In the genomic region with DNA sequence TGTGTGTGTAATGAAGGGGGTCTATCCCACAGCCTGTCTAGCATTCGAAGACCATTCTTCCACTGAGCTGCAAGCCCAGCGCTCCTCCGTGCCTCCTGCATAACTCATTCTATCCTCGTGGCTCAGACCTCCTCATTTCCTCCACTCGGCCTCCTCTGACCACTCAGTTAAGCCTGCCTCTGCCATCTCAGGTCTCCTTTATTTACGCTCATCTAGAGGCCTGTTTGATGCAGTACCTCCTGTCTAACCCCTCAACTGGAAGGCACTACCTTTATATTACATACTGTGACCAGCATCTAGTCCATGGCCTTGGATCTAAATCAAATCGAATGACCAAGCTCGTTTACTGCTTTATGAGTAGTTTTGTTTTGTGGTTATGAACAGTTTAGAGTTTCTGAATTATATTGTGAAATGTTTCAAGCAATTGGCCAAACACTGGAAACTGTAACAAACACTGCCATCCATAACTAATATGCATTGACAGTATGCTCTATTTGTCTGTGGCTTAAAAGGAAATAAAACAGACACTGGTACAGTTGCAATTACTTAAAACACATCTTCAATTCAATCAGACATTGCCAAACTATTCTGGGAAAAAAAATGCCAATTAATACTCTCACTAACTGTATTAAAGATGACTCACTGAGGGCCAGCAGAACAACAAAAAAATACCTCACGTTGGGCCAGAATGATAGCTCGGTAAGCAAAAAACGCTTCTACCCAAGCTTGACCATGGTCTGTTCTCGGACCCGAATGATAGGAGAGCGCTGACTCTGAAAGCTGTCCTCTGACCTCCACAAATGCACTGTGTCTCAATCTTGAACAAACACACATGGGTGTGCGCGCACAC, we compare ENCODE assay signal across 17 mouse cellular contexts. TPM values are rescaled to one million over a fixed set of nuclear protein-coding genes. Genes with fewer than 3 reads are reported as not detected.
DNase-seq lines count a peak whose midpoint lies in the region; ATAC-seq and TF ChIP-seq lines count a peak whose summit lies in the region.
"Had no signal": no experiment of that assay in that cellular context is flagged by ENCODE, and none has a peak within 500 bp of the region (broad histone marks: within the 10 kb centered on the region; RNA-seq: fewer than 3 reads in every experiment).

No protein-coding gene starts in this region.

- intact Hi-C loops in heart, adult 2 months (cut with DNase I), result no loop called here
- intact Hi-C loops in left cerebral cortex, postnatal 36 days (cut with DNase I), result no loop called here

- H3K4me3 ChIP-seq in heart, adult 2 months, result no peak overlapping the region
- H3K4me3 ChIP-seq in testis, adult 2 months (ENCODE audit: control insufficient read depth, low read depth, low read length), result no peak overlapping the region
- no peak overlapping the region for H3K4me3 ChIP-seq in liver, postnatal 0 days (ENCODE audit: low read depth, low read length)
- H3K4me3 ChIP-seq in olfactory bulb, adult 2 months (ENCODE audit: insufficient read depth, low read depth, low read length), result no peak overlapping the region
- H3K4me3 ChIP-seq: limb, embryonic 13.5 days had no signal

- no peak for TF ChIP-seq POLR2A in heart, adult 2 months (IDR thresholded peaks at IDR 0.05; ENCODE audit: insufficient read depth, low read depth, low read length)
- TF ChIP-seq POLR2A in testis, adult 2 months (IDR thresholded peaks at IDR 0.05; ENCODE audit: control insufficient read depth, low read depth, low read length), result no peak
- TF ChIP-seq POLR2A in olfactory bulb, adult 2 months (IDR thresholded peaks at IDR 0.05; ENCODE audit: insufficient read depth, low read depth, low read length), result no peak

- H3K4me2 ChIP-seq in liver, postnatal 0 days (ENCODE audit: low read depth, low read length), result peak overlapping the region; percentile 95
- H3K4me2 ChIP-seq: limb, embryonic 13.5 days had no signal

- H3K27ac ChIP-seq in heart, adult 2 months, result no peak overlapping the region
- peak overlapping the region; percentile 30 for H3K27ac ChIP-seq in testis, adult 2 months (ENCODE audit: control insufficient read depth, insufficient read depth, low read depth, low read length)
- peak overlapping the region; percentile 83 for H3K27ac ChIP-seq in liver, postnatal 0 days (ENCODE audit: low read depth)
- peak overlapping the region; percentile 46 for H3K27ac ChIP-seq in olfactory bulb, adult 2 months (ENCODE audit: insufficient read depth, low read depth, low read length)
- H3K27ac ChIP-seq: limb, embryonic 13.5 days had no signal

- peaks cover 2% of the 10 kb centered on the region; the same call in 1 of the 2 replicates for H3K36me3 ChIP-seq in heart, adult 2 months (ENCODE audit: control insufficient read depth, insufficient read depth, low read length)
- no peaks in the 10 kb centered on the region for H3K36me3 ChIP-seq in testis, adult 2 months (ENCODE audit: control insufficient read depth, insufficient read depth, low read length)
- H3K36me3 ChIP-seq in liver, postnatal 0 days (replicated peaks; ENCODE audit: insufficient read depth, low read length), result no peaks in the 10 kb centered on the region
- H3K36me3 ChIP-seq: limb, embryonic 13.5 days had no signal

- 81% methylated on average over 16 of the region's 16 CpGs for WGBS in heart, adult 2 months
- WGBS in liver, postnatal 0 days (ENCODE audit: insufficient replicate concordance), result 71% methylated on average over 16 of the region's 16 CpGs
- 50% methylated on average over 16 of the region's 16 CpGs for WGBS in olfactory bulb, adult 2 months

- no peak for TF ChIP-seq EP300 in heart, adult 2 months (IDR thresholded peaks at IDR 0.05; ENCODE audit: insufficient read depth, low read depth, low read length)
- TF ChIP-seq EP300 in liver, postnatal 0 days (IDR thresholded peaks at IDR 0.05; ENCODE audit: low read depth), result no peak

- H3K27me3 ChIP-seq in heart, adult 2 months (ENCODE audit: control insufficient read depth, insufficient read depth, low read length), result no peaks in the 10 kb centered on the region
- H3K27me3 ChIP-seq in testis, adult 2 months (ENCODE audit: control insufficient read depth, insufficient read depth, low read length), result no peaks in the 10 kb centered on the region
- H3K27me3 ChIP-seq in liver, postnatal 0 days (ENCODE audit: insufficient read depth, low read length), result no peaks in the 10 kb centered on the region
- H3K27me3 ChIP-seq: limb, embryonic 13.5 days had no signal

- H3K4me1 ChIP-seq in heart, adult 2 months (ENCODE audit: control insufficient read depth, insufficient read depth, low read length), result peaks cover 11% of the 10 kb centered on the region
- H3K4me1 ChIP-seq in testis, adult 2 months (ENCODE audit: control insufficient read depth, insufficient read depth, low read length), result peaks cover 8% of the 10 kb centered on the region
- peaks cover 36% of the 10 kb centered on the region for H3K4me1 ChIP-seq in liver, postnatal 0 days (ENCODE audit: insufficient read depth)
- peaks cover 19% of the 10 kb centered on the region for H3K4me1 ChIP-seq in olfactory bulb, adult 2 months (ENCODE audit: control insufficient read depth, insufficient read depth, low read length)

- no peak overlapping the region for H3K9ac ChIP-seq in heart, adult 2 months (ENCODE audit: low read depth, low read length)
- no peak overlapping the region for H3K9ac ChIP-seq in liver, postnatal 0 days (replicated peaks)

- peak; percentile 35 for ATAC-seq in liver, postnatal 0 days
- ATAC-seq in activated CD4-positive, CD25-positive, alpha-beta regulatory T cell, adult 4 months, result no peak
- ATAC-seq: intestine, postnatal 0 days had no signal

- peak; percentile 60 for DNase-seq in heart, adult 11 months
- no peak for DNase-seq in heart, adult 2 months
- no peak for DNase-seq in testis, postnatal 10 days (ENCODE audit: low spot score)
- DNase-seq in liver, postnatal 0 days, result no peak
- no peak for DNase-seq in left cerebral cortex, postnatal 36 days (ENCODE audit: low spot score in 2 of 2)
- DNase-seq: cerebellum, adult 11-12 months; heart, postnatal 10 days; kidney, postnatal 25 days; lung, postnatal 10 days; right cerebral cortex, postnatal 25 days; thymus, adult 2 months had no signal

- peaks cover 8% of the 10 kb centered on the region for H3K79me2 ChIP-seq in heart, adult 2 months (replicated peaks; ENCODE audit: control insufficient read depth, insufficient read depth, low read length)

- TF ChIP-seq CTCF in heart, adult 2 months (IDR thresholded peaks at IDR 0.05), result no peak
- no peak for TF ChIP-seq CTCF in testis, adult 2 months (IDR thresholded peaks at IDR 0.05; ENCODE audit: control insufficient read depth, insufficient read depth, insufficient replicate concordance, low read depth, low read length)
- TF ChIP-seq CTCF in liver, postnatal 0 days (IDR thresholded peaks at IDR 0.05; ENCODE audit: low read depth), result no peak
- TF ChIP-seq CTCF in olfactory bulb, adult 2 months (IDR thresholded peaks at IDR 0.05; ENCODE audit: insufficient read depth, low read depth, low read length), result no peak

- no peaks in the 10 kb centered on the region for H3K9me3 ChIP-seq in liver, postnatal 0 days (ENCODE audit: low read length)
- H3K9me3 ChIP-seq: G1E; limb, embryonic 13.5 days had no signal

RNA-seq across cellular contexts. Expression of a gene that starts 4.3 kb away (rescaled TPM):
- 10 to 100 TPM; 17.6 to 18.9 TPM for total RNA-seq in heart, adult 2 months (2021)
- polyA plus RNA-seq in heart, adult 2 months (2012; rRNA removed), result 11.2 and 18.2 TPM in 2 replicates
- polyA plus RNA-seq in testis, adult 2 months (2012; rRNA removed), result 19.2 and 22.3 TPM in 2 replicates
- 98.6 and 108 TPM in 2 replicates for polyA plus RNA-seq in liver, postnatal 0 days (2015; fragmentation: Nextera tagmentation; extraction: Ambion mirVana)
- 150 TPM in 1 of 2 replicates, not detected in the other for polyA plus RNA-seq in olfactory bulb, adult 2 months (2012; ENCODE audit: insufficient read depth, insufficient read length, low replicate concordance, missing spikeins)
- total RNA-seq in left cerebral cortex, postnatal 36 days (2021), result 100 to 1,000 TPM; 152 to 157 TPM
- 100 to 1,000 TPM; 104 to 106 TPM for polyA plus RNA-seq in activated CD4-positive, CD25-positive, alpha-beta regulatory T cell, adult 4 months (2017; shearing (Covaris generic))

RNA-seq across cellular contexts. Expression of a gene that starts 15.0 kb away (rescaled TPM):
- total RNA-seq in heart, adult 2 months (2021), result 10 to 100 TPM; 56.6 to 61.0 TPM
- 42.2 and 83.2 TPM in 2 replicates for polyA plus RNA-seq in heart, adult 2 months (2012; rRNA removed)
- polyA plus RNA-seq in testis, adult 2 months (2012; rRNA removed), result 82.6 and 92.9 TPM in 2 replicates
- 9.2 and 10.6 TPM in 2 replicates for polyA plus RNA-seq in liver, postnatal 0 days (2015; fragmentation: Nextera tagmentation; extraction: Ambion mirVana)
- polyA plus RNA-seq in olfactory bulb, adult 2 months (2012; ENCODE audit: insufficient read depth, insufficient read length, low replicate concordance, missing spikeins), result 403 TPM in 1 of 2 replicates, not detected in the other
- 100 to 1,000 TPM; 153 to 164 TPM for total RNA-seq in left cerebral cortex, postnatal 36 days (2021)
- polyA plus RNA-seq in activated CD4-positive, CD25-positive, alpha-beta regulatory T cell, adult 4 months (2017; shearing (Covaris generic)), result 10 to 100 TPM; 23.4 to 29.2 TPM

RNA-seq across cellular contexts. Expression of a gene that starts 56.5 kb away (rescaled TPM):
- total RNA-seq in heart, adult 2 months (2021), result 10 to 100 TPM; 14.0 to 15.3 TPM
- polyA plus RNA-seq in heart, adult 2 months (2012; rRNA removed), result 11.0 and 20.5 TPM in 2 replicates
- polyA plus RNA-seq in testis, adult 2 months (2012; rRNA removed), result 17.1 and 19.9 TPM in 2 replicates
- polyA plus RNA-seq in liver, postnatal 0 days (2015; fragmentation: Nextera tagmentation; extraction: Ambion mirVana), result 10.5 and 11.1 TPM in 2 replicates
- polyA plus RNA-seq in olfactory bulb, adult 2 months (2012; ENCODE audit: insufficient read depth, insufficient read length, low replicate concordance, missing spikeins), result not detected in 2 replicates
- total RNA-seq in left cerebral cortex, postnatal 36 days (2021), result 10 to 100 TPM; 19.5 to 20.2 TPM
- 10 to 100 TPM; 33.5 to 43.9 TPM for polyA plus RNA-seq in activated CD4-positive, CD25-positive, alpha-beta regulatory T cell, adult 4 months (2017; shearing (Covaris generic))

Comparison
In these comparisons a context has a peak if more than half of its experiments do, and no peak if none do; other contexts are left out.
1. RNA of a gene that starts 56.5 kb away (polyA plus RNA-seq): 33.5 to 43.9 TPM in activated CD4-positive, CD25-positive, alpha-beta regulatory T cell, adult 4 months, 17.1 to 19.9 TPM in testis, adult 2 months, 10.5 to 11.1 TPM in liver, postnatal 0 days and 11.0 to 20.5 TPM in heart, adult 2 months; not detected in olfactory bulb, adult 2 months; every median in the first group is over 10 times any median in the second.